Mouse (Mus musculus) bone marrow macrophage, adult 2 months (primary cell): Measurements from ENCODE around the gene Cdc73.

Experiments
- CTCF ChIP-seq: IDR thresholded peaks from 2 replicates; pipeline ENCODE4 v1.5.1; 2012; ENCODE audit warnings: low read depth, mild to moderate bottlenecking, low read length, moderate library complexity
- POLR2A ChIP-seq: IDR thresholded peaks from 2 replicates; pipeline ENCODE4 v1.6.1; 2012; ENCODE audit warnings: mild to moderate bottlenecking, low read depth, low read length, borderline replicate concordance

GRCm38 (mm10) chr1:143650317-143650716 is 52.4 kb downstream of the Cdc73 start:
- TF ChIP-seq POLR2A (no peak), CTCF (no peak)
